Mouse (Mus musculus) MEL-GATA-1-ER (cell line): ENCODE measurements around the gene Grik3.
"Not testable (repeated sequence)": the region's sequence is repeated elsewhere in the genome, so short reads cannot be mapped to it uniquely, and the experiment has no call there.

Source experiments
- DNase-seq: peaks from one replicate; pipeline ENCODE4 v3.0.0-alpha.2; 2012; ENCODE audit warnings: low read depth; ENCODE audit errors: extremely low read depth

Gene Grik3

GRCm38 (mm10) chr4:125587577-125587976 lies 97.1 kb downstream of the Grik3 start:
- no peak for DNase-seq

- no peak for DNase-seq
Measured at GRCm38 (mm10) chr4:125590241-125590919, 99.9 kb downstream of the Grik3 start.

- no peak for DNase-seq
Measured at GRCm38 (mm10) chr4:125592663-125593062, 102.2 kb downstream of the Grik3 start.

GRCm38 (mm10) chr4:125595011-125595410 lies 104.5 kb downstream of the Grik3 start:
- DNase-seq, result no peak

- DNase-seq, result no peak
Measured at GRCm38 (mm10) chr4:125598677-125599076, 108.2 kb downstream of the Grik3 start.

GRCm38 (mm10) chr4:125599510-125600005 lies 109.1 kb downstream of the Grik3 start:
- DNase-seq, result no peak

GRCm38 (mm10) chr4:125600642-125601041 lies 110.1 kb downstream of the Grik3 start:
- no peak for DNase-seq

- DNase-seq, result no peak
Measured at GRCm38 (mm10) chr4:125601301-125601700, 110.8 kb downstream of the Grik3 start.

GRCm38 (mm10) chr4:125604494-125604893 lies 114.0 kb downstream of the Grik3 start:
- no peak for DNase-seq

- DNase-seq, result no peak
Measured at GRCm38 (mm10) chr4:125606147-125606546, 115.6 kb downstream of the Grik3 start.

- DNase-seq, result no peak
Measured at GRCm38 (mm10) chr4:125607397-125608042, 117.0 kb downstream of the Grik3 start.

GRCm38 (mm10) chr4:125608896-125609295 lies 118.4 kb downstream of the Grik3 start:
- not testable (repeated sequence) for DNase-seq

- DNase-seq, result no peak
Measured at GRCm38 (mm10) chr4:125609320-125610306, 119.1 kb downstream of the Grik3 start.

- no peak for DNase-seq
Measured at GRCm38 (mm10) chr4:125617851-125618250, 127.4 kb downstream of the Grik3 start.

GRCm38 (mm10) chr4:125618524-125619320 lies 128.2 kb downstream of the Grik3 start:
- no peak for DNase-seq

- no peak for DNase-seq
Measured at GRCm38 (mm10) chr4:125624885-125625678, 134.6 kb downstream of the Grik3 start.

GRCm38 (mm10) chr4:125629544-125629943 lies 139.0 kb downstream of the Grik3 start:
- no peak for DNase-seq

- DNase-seq, result no peak
Measured at GRCm38 (mm10) chr4:125635037-125635436, 144.5 kb downstream of the Grik3 start.

- DNase-seq, result no peak
Measured at GRCm38 (mm10) chr4:125636616-125637304, 146.3 kb downstream of the Grik3 start.
